Mouse (Mus musculus): ENCODE results near the gene Top2a.
"Not testable (repeated sequence)": the region's sequence is repeated elsewhere in the genome, so short reads cannot be mapped to it uniquely, and the experiment has no call there.

The Top2a gene

GRCm38 (mm10) chr11:99040346-99040974 is 16.5 kb upstream of the Top2a start:
- DNase-seq, result no peak

DNA sequence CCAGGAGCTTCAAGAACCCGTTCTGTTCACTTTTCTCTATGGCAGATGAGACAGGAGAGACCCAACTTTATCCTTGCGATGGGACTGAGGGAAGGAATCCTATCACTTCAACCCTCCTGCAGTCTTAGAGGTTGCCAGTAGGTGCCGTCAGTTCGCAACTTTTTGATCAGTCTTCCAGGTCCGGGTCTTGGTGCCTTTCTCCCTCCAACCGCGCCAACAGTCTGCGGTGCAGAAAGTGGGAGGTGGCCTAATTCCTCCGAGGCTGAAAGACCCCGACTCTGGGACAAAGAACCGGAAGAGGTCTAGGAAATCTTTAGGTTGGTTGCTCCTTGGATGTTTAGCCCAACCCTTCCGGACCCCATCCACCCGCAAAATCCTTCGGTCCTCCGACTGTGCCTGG is 15.8 kb upstream of the Top2a start:
- DNase-seq, result peak; percentile 42

DNA sequence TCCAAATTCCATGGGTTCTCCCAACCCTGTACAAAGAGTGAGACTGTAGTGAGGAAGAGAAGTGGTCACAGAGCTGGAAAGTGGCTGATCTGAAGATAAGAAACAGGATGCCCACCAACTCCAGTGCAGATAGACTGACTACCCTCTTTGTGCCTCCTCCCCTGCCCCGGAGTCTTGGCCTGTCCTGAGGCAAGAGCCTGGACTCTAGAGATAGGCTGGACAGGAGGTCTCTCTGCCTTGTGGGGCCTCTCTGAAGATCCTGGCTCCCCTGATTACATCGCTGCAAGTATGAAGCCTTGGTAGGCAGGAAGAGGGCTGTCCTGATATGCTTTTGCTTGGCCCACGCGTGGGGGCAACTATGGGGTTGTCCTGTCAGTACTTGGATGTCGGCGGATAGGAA is 12.3 kb upstream of the Top2a start:
- no peak for DNase-seq

GRCm38 (mm10) chr11:99035350-99035749 is 11.4 kb upstream of the Top2a start:
- DNase-seq, result no peak

DNA sequence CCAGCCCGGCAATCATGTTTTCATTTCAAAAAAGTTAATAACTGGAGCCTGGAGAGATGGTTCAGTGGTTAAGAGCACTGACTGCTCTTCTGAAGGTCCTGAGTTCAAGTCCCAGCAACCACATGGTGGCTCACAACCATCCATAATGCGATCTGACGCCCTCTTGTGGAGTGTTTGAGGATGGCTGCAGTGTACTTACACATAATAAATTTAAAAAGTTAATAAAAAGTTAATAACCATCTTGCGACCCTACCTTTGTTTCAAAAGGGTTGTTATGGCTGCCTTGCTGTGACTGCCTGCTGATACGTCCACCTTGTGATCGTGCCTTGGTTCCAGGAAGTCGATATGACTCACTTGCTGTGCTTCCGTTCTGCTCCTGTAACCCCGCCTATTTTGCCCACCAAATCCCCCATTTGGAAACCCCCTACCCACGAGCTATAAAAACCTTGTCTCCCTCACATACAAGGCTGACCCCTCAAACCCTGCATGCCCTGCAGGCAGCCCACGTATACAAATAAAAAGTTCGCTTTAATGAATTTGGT is 3.0 kb upstream of the Top2a start:
- no peak for DNase-seq

GRCm38 (mm10) chr11:99025878-99026277 is 1.9 kb upstream of the Top2a start:
- DNase-seq, result no peak

- DNase-seq, result no peak
Measured at GRCm38 (mm10) chr11:99024468-99025134, 612 bp upstream of the Top2a start.

DNA sequence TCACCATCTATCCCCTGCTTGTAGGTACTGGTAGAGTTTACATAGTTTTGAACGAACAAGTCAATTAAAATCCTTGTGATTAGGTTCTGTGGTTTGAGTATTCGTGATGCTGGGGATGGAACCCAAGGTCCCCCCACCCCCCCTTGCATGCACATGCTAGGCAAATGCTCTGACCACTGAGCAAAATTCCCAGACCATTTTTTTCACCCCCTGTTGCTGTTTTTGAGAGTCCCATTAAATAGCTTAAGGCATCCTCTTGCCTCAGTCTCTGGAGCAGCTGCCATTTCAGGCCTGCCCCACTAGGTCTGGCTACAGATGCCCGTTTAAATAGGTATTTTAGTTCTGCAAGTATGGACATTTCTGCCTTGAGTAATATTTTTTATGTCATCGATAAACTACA is 895 bp downstream of the Top2a start:
- DNase-seq, result no peak

GRCm38 (mm10) chr11:99022384-99022933 is 1.5 kb downstream of the Top2a start:
- no peak for DNase-seq

GRCm38 (mm10) chr11:99019844-99020243 is 4.1 kb downstream of the Top2a start:
- DNase-seq, result no peak

- DNase-seq, result no peak
Measured at GRCm38 (mm10) chr11:99013856-99014255, 10.1 kb downstream of the Top2a start.

DNA sequence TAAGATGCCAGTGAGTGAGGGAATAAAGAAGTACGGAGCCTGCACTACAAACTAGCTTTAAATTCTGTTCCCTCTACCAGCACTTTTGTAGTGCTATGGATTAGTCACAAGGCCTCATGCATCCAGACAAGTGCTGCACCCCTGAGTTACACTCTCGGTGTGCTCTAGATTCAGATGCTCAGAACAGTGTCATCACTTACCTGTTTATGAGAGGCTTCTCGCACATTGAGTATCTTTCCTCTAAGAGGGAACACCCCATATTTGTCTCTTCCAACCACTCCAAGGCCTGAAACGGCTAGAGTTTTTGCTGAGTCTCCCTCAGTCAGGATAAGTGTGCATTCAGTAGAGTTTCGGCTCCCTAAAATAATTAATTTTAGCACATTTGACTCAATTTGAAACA is 13.3 kb downstream of the Top2a start:
- DNase-seq, result no peak

DNA sequence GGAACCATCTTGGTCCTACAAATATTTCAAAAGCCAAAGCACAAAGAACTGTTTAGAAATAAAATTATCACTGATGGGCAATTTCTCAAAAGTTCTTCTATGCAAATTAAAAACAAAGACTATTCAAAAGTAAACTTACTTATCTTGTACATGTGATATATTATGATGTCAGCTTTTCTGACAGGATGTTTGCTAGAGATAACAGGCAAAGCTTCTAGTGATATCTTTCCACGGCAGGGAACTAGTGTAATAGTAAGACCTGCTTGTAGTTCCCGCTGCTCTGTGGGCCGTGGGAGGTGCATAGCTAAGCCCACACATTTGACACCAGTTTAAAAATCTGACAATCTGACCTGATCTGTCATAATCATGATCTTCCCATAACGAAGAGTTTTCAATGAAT is 13.9 kb downstream of the Top2a start:
- DNase-seq, result no peak

DNA sequence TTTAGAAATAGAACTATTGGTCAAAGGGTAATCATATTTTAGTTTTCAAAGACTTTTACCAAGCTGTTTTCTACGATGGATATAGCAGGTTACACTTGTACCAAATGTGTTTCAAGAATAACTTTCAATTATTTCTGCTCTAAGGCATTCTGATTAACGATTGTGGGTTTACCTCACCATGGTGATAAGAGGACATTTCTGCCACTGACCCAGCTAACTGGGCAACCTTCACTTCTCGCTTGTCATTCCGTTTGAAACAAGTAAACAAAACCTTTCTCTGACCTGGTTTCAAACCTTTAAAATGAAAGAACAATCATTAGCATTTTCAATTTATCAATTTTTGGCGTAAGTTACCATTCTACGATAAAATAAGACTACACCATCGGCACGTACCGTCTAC is 17.2 kb downstream of the Top2a start:
- DNase-seq, result no peak

GRCm38 (mm10) chr11:98999243-98999642 is 24.7 kb downstream of the Top2a start:
- DNase-seq, result no peak

- no peak for DNase-seq
Measured at GRCm38 (mm10) chr11:98998776-98999175, 25.2 kb downstream of the Top2a start.

DNA sequence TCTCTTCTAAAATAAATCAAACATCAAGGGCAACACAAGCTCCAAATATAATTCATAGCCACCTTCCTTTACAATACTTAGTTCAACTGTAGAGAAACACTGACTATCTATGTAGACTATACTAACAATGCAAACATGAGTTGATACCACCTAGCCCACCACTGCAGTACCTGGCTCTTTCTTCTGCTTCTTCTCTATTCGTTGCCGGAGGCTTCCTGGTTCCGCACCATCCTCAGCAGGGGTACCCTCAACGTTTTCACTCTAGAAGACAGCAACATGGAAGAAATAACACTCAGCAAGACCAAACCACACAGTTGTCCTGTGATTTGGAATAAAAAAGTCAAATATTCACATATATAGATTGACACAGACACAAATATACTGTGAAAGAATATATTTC is 26.3 kb downstream of the Top2a start:
- no peak for DNase-seq

- DNase-seq, result no peak
Measured at GRCm38 (mm10) chr11:98995987-98996386, 28.0 kb downstream of the Top2a start.

DNA sequence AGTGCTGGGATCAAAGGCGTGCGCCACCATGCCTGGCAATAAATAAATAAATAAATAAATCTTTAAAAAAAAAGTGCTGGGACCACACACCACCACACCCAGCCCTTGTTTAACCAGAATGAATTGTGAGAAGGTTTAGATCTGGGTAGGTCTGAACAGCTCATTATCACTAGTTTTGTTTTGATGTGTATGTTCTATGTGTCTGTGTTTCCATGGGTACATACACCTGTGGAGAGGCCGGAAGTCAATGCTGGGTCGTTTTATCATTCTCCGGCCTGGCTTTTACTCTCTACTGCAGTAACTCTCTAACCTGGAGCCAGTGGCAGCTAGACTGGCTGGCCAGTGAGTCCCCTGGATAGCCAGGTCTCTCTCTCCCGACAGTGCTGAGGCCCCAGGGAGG is 33.1 kb downstream of the Top2a start:
- DNase-seq, result no peak

- not testable (repeated sequence) for DNase-seq
Measured at GRCm38 (mm10) chr11:98988260-98988659, 35.7 kb downstream of the Top2a start.

GRCm38 (mm10) chr11:98985542-98985941 is 38.4 kb downstream of the Top2a start:
- DNase-seq, result peak; percentile 1

- peak; percentile 2 for DNase-seq
Measured at GRCm38 (mm10) chr11:98983551-98983950, 40.4 kb downstream of the Top2a start.

DNA sequence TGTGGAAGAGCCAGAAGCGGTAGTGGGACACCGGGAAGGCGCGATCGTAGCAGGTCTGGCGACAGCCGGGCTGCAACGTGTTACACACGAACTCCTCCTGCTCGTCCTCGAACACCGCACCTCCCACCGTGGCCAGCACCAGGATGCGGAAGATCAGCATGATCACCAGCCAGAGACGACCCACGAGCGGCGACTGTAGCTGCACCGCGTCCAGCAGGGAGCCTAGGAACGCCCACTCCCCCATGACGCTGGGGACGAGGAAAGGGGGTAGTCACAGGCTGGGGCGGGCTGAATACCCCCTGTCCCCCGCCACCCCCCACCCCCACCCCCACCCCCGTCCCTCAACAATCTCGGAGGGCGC is 41.2 kb downstream of the Top2a start, which contains the start of gene Gjd3:
Gjd3 (minus strand) TSS at position 244 of the 361 bp plus-strand sequence.
- no peak for DNase-seq

All from cerebellum, adult 11 months (tissue).